Mouse (Mus musculus) common myeloid progenitor, adult 5-6 weeks (primary cell): ENCODE data around the gene Fip1l1. TPM values are rescaled to one million over a fixed set of nuclear protein-coding genes. Genes with fewer than 3 reads are reported as not detected.
A peak's percentile ranks its signal among the peaks of the same experiment; 100 is the strongest.

Experiments used
- ATAC-seq: replicated peaks from 2 replicates; pipeline ENCODE4 v1.8.0; 2016; ENCODE audit warnings: low read depth, mild to moderate bottlenecking, moderate TSS enrichment, inconsistent platforms; ENCODE audit not compliant: poor library complexity, severe bottlenecking
- total RNA-seq: library from RNA; stranded (forward); fragments of 200-1000, 187-1606 nt; gene quantifications from 2 replicates; pipeline ENCODE4 v1.2.3, GENCODE M21; 2017

Gene Fip1l1
- total RNA-seq = 158 and 181 TPM in 2 replicates

DNA sequence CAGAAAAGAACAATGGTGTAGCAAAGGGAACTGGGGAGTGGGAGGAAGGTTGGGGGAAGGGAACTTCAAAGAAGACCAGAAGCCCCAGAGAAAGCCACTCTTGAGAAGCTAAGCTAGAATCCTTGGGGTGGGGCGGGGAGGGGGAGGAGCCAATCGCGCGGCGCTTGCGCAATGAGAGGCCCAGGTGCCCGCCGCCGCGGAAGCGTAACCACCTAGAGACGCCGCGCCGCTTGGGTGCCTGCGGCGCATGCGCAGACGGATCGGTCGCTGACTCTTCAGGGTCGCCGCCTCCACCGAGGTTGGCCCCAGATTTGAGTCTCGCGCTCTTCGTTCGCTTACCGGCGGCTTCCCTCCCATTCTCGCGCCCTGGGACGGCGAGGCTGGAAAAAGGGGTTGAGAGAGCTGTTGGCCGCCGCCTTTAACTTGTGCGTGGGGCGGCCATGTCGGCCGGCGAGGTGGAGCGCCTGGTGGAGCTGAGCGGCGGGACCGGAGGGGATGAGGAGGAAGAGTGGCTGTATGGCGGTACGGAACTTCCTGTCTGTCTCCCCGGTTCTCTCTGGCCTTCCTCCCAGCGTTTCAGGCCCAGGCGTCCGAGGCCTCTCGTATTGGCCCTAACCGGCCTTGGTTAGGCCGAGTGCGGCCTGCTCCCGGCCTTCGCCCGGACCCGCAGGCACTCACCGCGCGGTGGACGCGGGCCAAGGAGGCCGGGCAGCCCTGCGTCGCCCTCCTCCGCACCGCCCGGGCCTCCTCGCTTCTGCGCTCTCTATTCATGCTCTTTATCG is at the start of gene Fip1l1:
Gene Fip1l1, plus strand, starts transcription at position 210 of the 782 bp plus-strand sequence.
- ATAC-seq = peak; percentile 56

DNA sequence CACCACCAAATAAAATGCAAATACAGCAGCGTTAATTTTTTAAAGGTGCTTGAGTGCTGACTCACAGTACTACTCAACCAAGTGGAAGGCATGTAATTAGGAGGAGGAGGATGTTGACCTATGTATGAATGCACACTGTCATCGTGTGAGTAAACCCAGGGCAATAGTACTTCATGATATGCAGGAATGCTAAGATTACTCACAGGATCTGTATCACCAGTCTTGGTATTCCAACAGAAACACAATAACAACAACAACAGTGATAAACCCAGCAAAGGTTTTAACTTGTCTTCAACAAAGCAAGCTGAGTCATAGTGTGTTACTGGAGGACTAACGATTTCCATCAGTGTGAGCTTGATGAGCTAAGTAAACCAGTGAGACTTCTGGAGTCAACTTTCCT is 42.5 kb upstream of the Fip1l1 start:
- ATAC-seq = no peak

- no peak for ATAC-seq
These were observed 23.6 kb upstream of the Fip1l1 start for GRCm38 (mm10) chr5:74511686-74512085.

- ATAC-seq = no peak
These were observed 8.2 kb upstream of the Fip1l1 start for GRCm38 (mm10) chr5:74527025-74527424.

DNA sequence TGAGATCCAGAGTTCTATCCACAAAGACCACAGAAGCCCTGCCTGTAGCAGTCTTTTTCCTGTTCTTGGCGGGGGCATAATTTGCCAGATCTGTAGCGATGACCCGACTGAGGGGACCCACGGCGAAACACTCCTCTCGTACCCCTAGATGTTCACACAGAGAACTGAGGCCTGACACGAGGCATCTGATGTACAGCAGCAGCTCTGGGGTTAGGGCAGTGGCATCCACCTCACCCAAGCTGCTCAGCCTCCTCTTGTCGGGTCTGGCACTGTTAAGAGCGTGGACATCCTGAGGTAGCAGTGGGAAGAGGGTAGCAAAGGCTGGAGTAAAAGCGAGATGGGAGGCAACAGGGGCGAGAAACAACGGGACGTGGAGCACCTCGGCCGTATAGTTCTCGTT is 4.5 kb upstream of the Fip1l1 start:
- no peak for ATAC-seq

DNA sequence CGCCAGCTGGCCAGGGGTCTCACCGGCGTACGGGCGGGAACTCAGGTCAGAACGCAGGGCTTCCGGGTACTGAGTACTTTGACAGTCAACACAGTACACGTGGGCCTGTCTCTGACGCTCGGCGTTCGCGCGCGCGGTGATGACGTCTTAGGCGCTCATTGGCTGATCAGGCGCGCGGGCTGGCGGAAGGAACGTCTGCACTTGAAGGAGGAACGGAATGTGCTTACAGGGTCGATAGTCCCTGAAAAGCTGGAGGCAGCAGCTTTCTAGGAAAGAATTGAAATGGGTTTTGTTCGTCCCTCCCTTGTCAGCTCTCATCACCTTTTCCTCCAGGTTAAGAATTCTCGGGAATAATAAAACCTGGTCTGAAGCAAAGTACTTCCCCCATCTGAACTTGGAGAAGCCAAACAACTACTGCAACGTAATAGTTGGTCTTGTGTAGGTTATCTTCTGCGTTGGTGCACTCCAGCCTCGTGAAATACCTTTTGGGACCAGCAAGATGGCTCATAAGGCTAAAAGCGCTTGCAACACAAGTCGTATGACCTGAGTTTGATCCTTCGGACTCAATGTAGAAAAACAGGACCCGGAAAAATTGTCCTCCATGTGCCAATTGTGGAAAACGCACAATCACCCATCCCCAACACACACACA is 3.5 kb upstream of the Fip1l1 start, which contains the start of gene Scfd2:
Gene Scfd2, minus strand, starts transcription at position 130 of the 651 bp plus-strand sequence.
- peak; percentile 87 for ATAC-seq

GRCm38 (mm10) chr5:74536180-74536947 is 1.1 kb downstream of the Fip1l1 start:
- ATAC-seq = no peak

GRCm38 (mm10) chr5:74545606-74546005 is 10.4 kb downstream of the Fip1l1 start:
- no peak for ATAC-seq

DNA sequence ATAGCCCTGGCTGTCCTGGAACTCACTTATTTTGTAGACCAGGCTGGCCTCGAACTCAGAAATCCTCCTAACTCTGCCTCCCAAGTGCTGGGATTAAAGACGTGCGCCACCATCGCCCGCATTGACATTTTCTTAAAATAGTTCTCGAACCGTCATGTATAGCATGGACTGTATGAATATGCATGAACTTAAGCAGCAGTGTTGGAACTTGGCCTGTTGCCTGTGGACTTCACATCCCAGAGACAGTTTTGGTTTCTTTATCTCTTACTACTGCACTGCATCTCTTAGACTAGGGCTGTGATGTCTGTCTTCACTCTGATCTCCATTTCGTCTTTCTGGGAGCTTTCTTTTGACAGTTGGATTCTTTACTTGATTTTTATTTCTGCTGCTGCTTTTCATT is 14.3 kb downstream of the Fip1l1 start:
- no peak for ATAC-seq

GRCm38 (mm10) chr5:74561151-74561550 is 25.9 kb downstream of the Fip1l1 start:
- no peak for ATAC-seq

DNA sequence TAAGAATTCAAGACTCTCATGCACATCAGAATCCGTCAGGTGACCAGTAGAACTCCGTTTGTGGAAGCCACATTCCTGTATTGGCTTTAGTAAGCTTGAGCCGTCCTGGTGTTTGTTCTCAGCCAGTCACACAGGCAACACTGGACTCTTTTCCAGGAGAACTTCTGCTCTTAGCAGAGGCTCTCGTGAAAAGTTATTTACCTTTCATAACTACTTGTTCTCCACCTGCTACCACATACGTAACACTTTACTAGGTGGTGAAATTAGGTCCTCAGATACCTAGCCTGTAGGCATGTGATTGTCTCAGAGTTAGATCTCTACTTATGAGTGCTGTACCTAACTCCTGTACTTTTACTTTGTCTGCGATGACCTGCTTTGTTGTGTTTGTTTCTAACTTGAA is 36.5 kb downstream of the Fip1l1 start:
- no peak for ATAC-seq

- no peak for ATAC-seq
These were observed 53.9 kb downstream of the Fip1l1 start for GRCm38 (mm10) chr5:74589133-74589532.

- no peak for ATAC-seq
These were observed 56.2 kb downstream of the Fip1l1 start for GRCm38 (mm10) chr5:74591413-74591812.

- ATAC-seq = no peak
These were observed 57.9 kb downstream of the Fip1l1 start for GRCm38 (mm10) chr5:74593147-74593546.

GRCm38 (mm10) chr5:74600010-74600409 is 64.8 kb downstream of the Fip1l1 start:
- ATAC-seq = no peak

DNA sequence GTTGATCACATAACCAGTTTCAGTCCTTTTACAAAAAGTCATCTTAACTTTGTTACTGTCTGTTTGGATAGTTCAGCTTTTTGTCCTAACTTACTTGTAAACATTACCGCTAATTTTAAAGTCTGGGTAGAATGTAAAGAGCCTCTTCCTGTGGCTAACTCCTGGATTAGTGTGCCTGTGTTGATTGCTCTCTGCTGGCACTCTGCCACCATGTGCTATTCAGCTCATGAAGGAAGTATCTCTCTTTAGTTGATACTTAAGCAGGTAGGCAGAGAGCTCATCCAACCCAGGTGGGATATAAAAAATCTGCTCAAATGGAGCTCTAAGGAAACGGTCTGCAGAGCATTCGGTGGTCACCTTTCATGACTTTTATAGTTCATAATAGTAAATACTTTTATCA is 65.9 kb downstream of the Fip1l1 start:
- no peak for ATAC-seq

GRCm38 (mm10) chr5:74601965-74602364 is 66.7 kb downstream of the Fip1l1 start:
- no peak for ATAC-seq

- ATAC-seq = no peak
These were observed 67.1 kb downstream of the Fip1l1 start for GRCm38 (mm10) chr5:74602371-74602770.

- no peak for ATAC-seq
These were observed 68.1 kb downstream of the Fip1l1 start for GRCm38 (mm10) chr5:74603306-74603705.

GRCm38 (mm10) chr5:74606213-74606612 is 71.0 kb downstream of the Fip1l1 start:
- no peak for ATAC-seq

DNA sequence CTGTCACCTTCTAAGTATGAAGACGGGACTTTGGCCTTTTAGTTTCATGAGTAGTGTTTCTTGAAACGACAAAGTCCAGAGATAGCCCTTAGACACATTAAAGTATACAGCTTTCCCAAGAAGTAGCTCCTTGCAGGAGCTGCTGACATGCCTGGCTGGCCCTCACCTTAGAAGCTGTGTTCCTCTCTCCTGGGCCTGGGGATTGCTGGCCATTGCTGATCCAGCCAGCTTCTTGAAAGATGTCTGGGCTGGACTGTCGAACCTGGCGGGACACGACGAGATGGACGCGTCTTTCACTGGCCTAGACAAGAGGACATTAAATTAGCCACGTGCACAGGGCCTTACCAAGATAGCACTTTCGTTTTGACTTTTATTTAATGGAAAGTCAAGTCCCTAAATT is 75.3 kb downstream of the Fip1l1 start:
- no peak for ATAC-seq
